Mouse (Mus musculus) gastrocnemius, adult 8-10 months (tissue): ENCODE measurements at regions not wholly inside any gene's neighbourhood (a gene's known extent, or its start where the extent isn't known, plus 50 kb on each side); places are given as distances from the start of the nearest gene placed in this dataset.
A peak's percentile ranks its signal among the peaks of the same experiment; 100 is the strongest.

Experiments
- DNase-seq, 2 experiments: peaks; one replicate each; pipeline ENCODE4 v3.0.0; 2022; ENCODE audit warnings: low spot score in 2 of 2

- DNase-seq = peak in 1 of 2 experiments; percentile 5
Measured at GRCm38 (mm10) chr6:101484526-101485287, 107.0 kb upstream of the Pdzrn3 start.

GRCm38 (mm10) chr6:101482635-101483465 is 105.2 kb upstream of the Pdzrn3 start:
- DNase-seq = peak; percentile 17 to 35

GRCm38 (mm10) chr6:101473956-101474355 is 96.3 kb upstream of the Pdzrn3 start:
- no peak for DNase-seq

- peak; percentile 15 to 48 for DNase-seq
Measured at GRCm38 (mm10) chr6:101473257-101473925, 95.7 kb upstream of the Pdzrn3 start.

GRCm38 (mm10) chr6:101464910-101465309 is 87.2 kb upstream of the Pdzrn3 start:
- no peak for DNase-seq

GRCm38 (mm10) chr6:101463812-101464320 is 86.2 kb upstream of the Pdzrn3 start:
- DNase-seq = no peak

- DNase-seq = no peak
Measured at GRCm38 (mm10) chr6:101446720-101447119, 69.0 kb upstream of the Pdzrn3 start.

GRCm38 (mm10) chr6:101446316-101446715 is 68.6 kb upstream of the Pdzrn3 start:
- no peak for DNase-seq

GRCm38 (mm10) chr6:101432769-101433168 is 55.1 kb upstream of the Pdzrn3 start:
- no peak for DNase-seq

GRCm38 (mm10) chr6:101429634-101430033 is 51.9 kb upstream of the Pdzrn3 start:
- no peak for DNase-seq
